Mouse (Mus musculus) ES-Bruce4 (cell line): ENCODE results near the gene Noxo1. TPM values are rescaled to one million over a fixed set of nuclear protein-coding genes. Genes with fewer than 3 reads are reported as not detected.

Experiments
- H3K27ac ChIP-seq: 2 replicates; pipeline ENCODE4 v1.5.1; 2012; ENCODE audit warnings: low read length, inconsistent platforms; ENCODE audit not compliant: insufficient read depth
- H3K27me3 ChIP-seq: 2 replicates; pipeline ENCODE4 v1.6.1; 2012; ENCODE audit warnings: mild to moderate bottlenecking, low read length, inconsistent platforms; ENCODE audit not compliant: control insufficient read depth, poor library complexity, insufficient read depth, severe bottlenecking
- H3K36me3 ChIP-seq: 2 replicates; pipeline ENCODE4 v1.6.1; 2012; ENCODE audit warnings: inconsistent platforms, mild to moderate bottlenecking, low read length, moderate library complexity; ENCODE audit not compliant: control insufficient read depth, poor library complexity, insufficient read depth, severe bottlenecking
- H3K4me1 ChIP-seq: one replicate; pipeline ENCODE4 v1.8.1; 2011; ENCODE audit warnings: low read length; ENCODE audit not compliant: control insufficient read depth, insufficient read depth
- H3K4me3 ChIP-seq: 2 replicates; pipeline ENCODE4 v1.5.1; 2011; ENCODE audit warnings: low read depth, mild to moderate bottlenecking, low read length
- H3K9ac ChIP-seq: 2 replicates; pipeline ENCODE4 v1.6.1; 2012; ENCODE audit warnings: low read depth, mild to moderate bottlenecking, inconsistent platforms; ENCODE audit not compliant: poor library complexity, severe bottlenecking
- H3K9me3 ChIP-seq: replicated peaks from 2 replicates; pipeline ENCODE4 v1.6.1; 2012; ENCODE audit warnings: mild to moderate bottlenecking, low read length, inconsistent platforms; ENCODE audit not compliant: control insufficient read depth, poor library complexity, insufficient read depth, severe bottlenecking
- CTCF ChIP-seq: IDR thresholded peaks from one replicate; pipeline ENCODE4 v1.8.1; 2011; ENCODE audit warnings: low read depth, low read length
- EP300 ChIP-seq: IDR thresholded peaks from 2 replicates; pipeline ENCODE4 v1.6.1; 2011; ENCODE audit warnings: low read depth, low read length; ENCODE audit not compliant: insufficient read depth
- POLR2A ChIP-seq: IDR thresholded peaks from one replicate; pipeline ENCODE4 v1.8.1; 2011; ENCODE audit warnings: low read length; ENCODE audit not compliant: insufficient read depth
- polyA plus RNA-seq: library from polyadenylated mRNA; stranded (reverse); fragments of >200 nt; gene quantifications from 2 replicates; pipeline ENCODE4 v1.2.4, GENCODE M21; 2011; ENCODE audit warnings: low read depth; ENCODE audit not compliant: missing spikeins, insufficient read depth, insufficient read length

Noxo1 gene
- polyA plus RNA-seq, 1 experiment = 2.3 TPM

DNA sequence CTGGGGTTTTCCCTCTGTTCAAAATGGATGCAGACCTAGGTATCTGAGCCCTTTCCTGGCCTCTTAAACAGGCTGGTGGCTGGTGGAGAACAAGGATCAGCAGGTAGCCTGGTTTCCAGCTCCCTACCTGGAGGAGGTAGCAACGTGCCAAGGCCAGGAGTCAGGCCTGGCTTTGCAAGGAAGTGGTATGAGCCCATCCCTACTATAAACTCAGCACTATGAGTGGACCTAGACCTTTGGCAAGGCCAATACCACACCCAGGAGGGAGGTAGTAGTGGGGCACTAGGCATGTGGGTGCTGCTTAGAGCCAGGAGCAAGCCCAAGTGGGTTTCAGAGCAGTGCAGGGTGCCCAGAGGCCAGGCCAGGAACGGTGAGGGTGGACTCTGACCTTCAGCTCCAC, 3.4 kb downstream of the Noxo1 start:
- no peak overlapping the region for H3K9ac ChIP-seq
- TF ChIP-seq EP300 (no peak), CTCF (no peak), POLR2A (no peak)
- H3K36me3 ChIP-seq = peaks cover 18% of the 10 kb centered on the region
- no peaks in the 10 kb centered on the region for H3K9me3 ChIP-seq
- H3K4me3 ChIP-seq = no peak overlapping the region
- H3K27me3 ChIP-seq = no peaks in the 10 kb centered on the region
- H3K4me1 ChIP-seq = peaks cover 6% of the 10 kb centered on the region
- H3K27ac ChIP-seq = no peak overlapping the region

GRCm38 (mm10) chr17:24701251-24701650, 5.2 kb downstream of the Noxo1 start:
- no peaks in the 10 kb centered on the region for H3K27me3 ChIP-seq
- H3K4me3 ChIP-seq = no peak overlapping the region
- peaks cover 20% of the 10 kb centered on the region for H3K36me3 ChIP-seq
- no peak overlapping the region for H3K9ac ChIP-seq
- TF ChIP-seq CTCF (no peak), POLR2A (no peak), EP300 (no peak)
- peaks cover 6% of the 10 kb centered on the region for H3K4me1 ChIP-seq
- no peak overlapping the region for H3K27ac ChIP-seq
- no peaks in the 10 kb centered on the region for H3K9me3 ChIP-seq

- H3K9ac ChIP-seq = no peak overlapping the region
- TF ChIP-seq POLR2A (no peak), EP300 (no peak), CTCF (no peak)
- H3K27me3 ChIP-seq = no peaks in the 10 kb centered on the region
- H3K4me1 ChIP-seq = no peaks in the 10 kb centered on the region
- no peaks in the 10 kb centered on the region for H3K9me3 ChIP-seq
- H3K4me3 ChIP-seq = no peak overlapping the region
- peaks cover 17% of the 10 kb centered on the region for H3K36me3 ChIP-seq
- H3K27ac ChIP-seq = no peak overlapping the region
These were observed 9.8 kb downstream of the Noxo1 start for GRCm38 (mm10) chr17:24705821-24706220.

DNA sequence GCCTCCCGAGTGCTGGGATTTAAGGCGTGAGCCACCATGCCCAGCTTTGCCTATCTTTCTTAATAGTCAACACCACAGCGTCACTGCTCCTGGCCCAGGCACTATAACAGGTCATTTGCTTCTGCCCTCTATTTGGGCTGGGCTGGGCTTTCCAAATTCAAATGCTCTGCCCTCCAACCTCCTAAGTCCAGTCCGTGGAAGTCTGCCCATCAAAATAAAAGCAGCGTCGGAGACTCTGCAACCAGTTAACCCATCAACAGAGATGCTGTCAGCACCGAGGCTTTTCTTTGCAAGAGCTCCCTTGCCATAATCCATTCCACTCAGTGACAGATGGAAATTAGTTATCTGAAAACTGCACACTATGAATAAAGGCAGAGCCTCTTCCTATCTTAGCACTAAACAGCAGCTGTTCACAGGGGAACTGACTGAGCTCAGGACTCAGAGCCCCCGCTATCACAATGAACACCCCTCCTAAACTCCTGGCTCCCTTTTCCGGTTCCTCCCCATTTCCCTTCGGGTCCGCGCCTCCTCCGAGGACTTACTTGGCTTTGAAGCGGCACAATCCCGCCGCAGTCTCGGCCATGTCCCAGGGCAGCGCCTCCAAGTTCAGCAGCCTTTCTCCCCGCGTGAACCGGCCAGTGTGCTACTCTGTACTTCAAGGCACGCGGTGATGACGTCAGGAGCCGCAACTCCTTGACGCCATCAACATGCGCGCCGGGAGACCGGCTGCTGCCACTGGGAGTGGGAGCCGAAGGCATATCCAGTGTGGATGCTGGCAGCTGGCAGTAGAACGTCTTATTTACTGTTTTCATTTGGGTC, 11.2 kb downstream of the Noxo1 start, which contains the start of gene Tbl3:
Tbl3 (minus strand) TSS at position 679 of the 819 bp plus-strand sequence.
- Histone ChIP-seq H3K27ac (peak within 1 kb of the TSS; percentile 58), H3K9ac (peak within 1 kb of the TSS; percentile 59), H3K36me3 (peaks cover 11% of the 10 kb centered on the region), H3K27me3 (no peaks in the 10 kb centered on the region), H3K9me3 (no peaks in the 10 kb centered on the region), H3K4me3 (peak within 1 kb of the TSS; percentile 84), H3K4me1 (no peaks in the 10 kb centered on the region)
- TF ChIP-seq POLR2A (peak; percentile 58), CTCF (no peak), EP300 (0 out of 2 replicates have a peak, but pooled peaks have one; percentile 26)

- H3K4me3 ChIP-seq = peak overlapping the region; percentile 84
- peak overlapping the region; percentile 58 for H3K27ac ChIP-seq
- H3K36me3 ChIP-seq = peaks cover 10% of the 10 kb centered on the region
- no peak for TF ChIP-seq CTCF
- no peak for TF ChIP-seq EP300
- no peak for TF ChIP-seq POLR2A
- H3K4me1 ChIP-seq = no peaks in the 10 kb centered on the region
- peak overlapping the region; percentile 59 for H3K9ac ChIP-seq
- H3K27me3 ChIP-seq = no peaks in the 10 kb centered on the region
- H3K9me3 ChIP-seq = no peaks in the 10 kb centered on the region
These were observed 11.9 kb downstream of the Noxo1 start for GRCm38 (mm10) chr17:24707801-24708425.

- no peaks in the 10 kb centered on the region for H3K9me3 ChIP-seq
- TF ChIP-seq EP300 = no peak
- TF ChIP-seq CTCF = no peak
- TF ChIP-seq POLR2A = no peak
- no peak overlapping the region; the same call in 1 of the 2 replicates for H3K9ac ChIP-seq
- peaks cover 10% of the 10 kb centered on the region for H3K36me3 ChIP-seq
- H3K27ac ChIP-seq = no peak overlapping the region
- no peaks in the 10 kb centered on the region for H3K27me3 ChIP-seq
- H3K4me3 ChIP-seq = no peak overlapping the region
- no peaks in the 10 kb centered on the region for H3K4me1 ChIP-seq
These were observed 12.6 kb downstream of the Noxo1 start for GRCm38 (mm10) chr17:24708646-24709045.
